Mouse (Mus musculus): ENCODE data around the gene Slc28a3. TPM values are rescaled to one million over a fixed set of nuclear protein-coding genes. Genes with fewer than 3 reads are reported as not detected.

The Slc28a3 gene
- polyA plus RNA-seq (2021; fragmentation: Nextera tagmentation): not detected in 2 replicates
- long read RNA-seq, experiment 1: 0 reads
- long read RNA-seq, experiment 2: 0 reads

DNA sequence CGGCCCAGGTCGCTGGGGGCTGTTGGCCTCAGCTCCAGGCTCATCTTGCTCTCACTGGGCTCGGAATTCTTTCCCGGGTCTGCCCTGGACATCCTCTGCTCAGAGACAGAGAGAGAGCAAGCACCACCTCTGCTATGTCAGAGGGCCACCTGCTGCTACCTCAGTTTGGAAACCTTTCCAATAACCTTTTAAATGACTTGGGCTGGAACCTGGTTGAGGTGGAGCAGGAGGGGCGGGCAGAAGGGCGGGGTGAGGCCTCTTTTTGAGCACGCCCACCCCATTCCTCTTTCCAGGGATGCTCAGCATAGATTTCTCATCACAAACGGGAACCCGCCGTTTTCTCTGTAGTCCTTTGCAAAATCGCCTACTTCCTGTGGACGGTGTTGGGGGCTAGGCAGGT is at the start of gene Slc28a3:
Gene Slc28a3, minus strand, starts transcription at position 162 of the 400 bp plus-strand sequence.

Other genes with a start within 250 kb of the Slc28a3 start
- 14.6 and 16.6 TPM in 2 replicates for gene 2210016F16Rik, start 225.7 kb downstream of the Slc28a3 start, polyA plus RNA-seq (2021; fragmentation: Nextera tagmentation)
- 9.0 and 9.4 TPM in 2 replicates for gene Rmi1, start 208.6 kb downstream of the Slc28a3 start, polyA plus RNA-seq (2021; fragmentation: Nextera tagmentation)
- gene Hnrnpk, start 207.5 kb downstream of the Slc28a3 start, polyA plus RNA-seq (2021; fragmentation: Nextera tagmentation): 312 and 388 TPM in 2 replicates
- gene Ntrk2, start 195.7 kb upstream of the Slc28a3 start, polyA plus RNA-seq (2021; fragmentation: Nextera tagmentation): 187 and 200 TPM in 2 replicates

Measured in left cerebral cortex, adult 6 months (tissue).